Mouse (Mus musculus): ENCODE measurements around the gene Cyp2u1.

The Cyp2u1 gene

GRCm38 (mm10) chr3:131250978-131251377 lies 52.0 kb downstream of the Cyp2u1 start:
- DNase-seq = no peak

GRCm38 (mm10) chr3:131250283-131250682 lies 52.7 kb downstream of the Cyp2u1 start:
- no peak for DNase-seq

- DNase-seq = no peak
These were observed 54.6 kb downstream of the Cyp2u1 start for GRCm38 (mm10) chr3:131248444-131248843.

GRCm38 (mm10) chr3:131247851-131248250 lies 55.2 kb downstream of the Cyp2u1 start:
- no peak for DNase-seq

GRCm38 (mm10) chr3:131247447-131247846 lies 55.6 kb downstream of the Cyp2u1 start:
- DNase-seq = no peak

- DNase-seq = no peak
These were observed 56.4 kb downstream of the Cyp2u1 start for GRCm38 (mm10) chr3:131246579-131247046.

- DNase-seq = peak; percentile 39 to 48
These were observed 57.1 kb downstream of the Cyp2u1 start for GRCm38 (mm10) chr3:131245766-131246578.

Data from cerebellum, adult 18-20 months (tissue).